Mouse (Mus musculus) adrenal gland, postnatal 14 days (tissue): Measurements from ENCODE around the gene Ccdc142. TPM values are rescaled to one million over a fixed set of nuclear protein-coding genes. Genes with fewer than 3 reads are reported as not detected.
A peak's percentile ranks its signal among the peaks of the same experiment; 100 is the strongest.

Source experiments
- DNase-seq: peaks from one replicate; pipeline ENCODE4 v3.0.0; 2021; ENCODE audit warnings: mixed read lengths
- microRNA-seq, 2 experiments: library from miRNA; unstranded; fragments of <30 nt; microRNA quantifications; one replicate each; pipeline ENCODE4 v1.2.0; 2021
- total RNA-seq: library from RNA; stranded (reverse); gene quantifications from 2 replicates; pipeline ENCODE4 v1.2.3, GENCODE M21; 2021

Ccdc142 gene
- total RNA-seq, 1 experiment from 2014 or later = 3.1 TPM

- no peak for DNase-seq
These were observed 38.6 kb downstream of the Ccdc142 start for GRCm38 (mm10) chr6:83140044-83140443.

GRCm38 (mm10) chr6:83141636-83142035 is 40.2 kb downstream of the Ccdc142 start:
- DNase-seq = peak; percentile 46

- peak; percentile 68 for DNase-seq
These were observed 40.9 kb downstream of the Ccdc142 start for GRCm38 (mm10) chr6:83142211-83142731.

- no peak for DNase-seq
These were observed 41.5 kb downstream of the Ccdc142 start for GRCm38 (mm10) chr6:83142886-83143285.

GRCm38 (mm10) chr6:83145209-83145608 is 43.8 kb downstream of the Ccdc142 start:
- DNase-seq = peak; percentile 25

GRCm38 (mm10) chr6:83145805-83146204 is 44.4 kb downstream of the Ccdc142 start:
- DNase-seq = no peak

GRCm38 (mm10) chr6:83147280-83147679 is 45.9 kb downstream of the Ccdc142 start:
- peak; percentile 72 for DNase-seq

GRCm38 (mm10) chr6:83151721-83152120 is 50.3 kb downstream of the Ccdc142 start:
- DNase-seq = no peak

GRCm38 (mm10) chr6:83153038-83153437 is 51.6 kb downstream of the Ccdc142 start:
- DNase-seq = no peak

- no peak for DNase-seq
These were observed 52.1 kb downstream of the Ccdc142 start for GRCm38 (mm10) chr6:83153485-83153884.

- DNase-seq = no peak
These were observed 54.3 kb downstream of the Ccdc142 start for GRCm38 (mm10) chr6:83155552-83156238.

GRCm38 (mm10) chr6:83156259-83156684 is 54.9 kb downstream of the Ccdc142 start, which contains the start of the genes Wdr54 and 1700003E16Rik:
Wdr54 (minus strand) TSS chr6:83156397.
1700003E16Rik (plus strand) TSS chr6:83156404.
- peak; percentile 76 for DNase-seq

Small RNAs within 50 kb of the gene (microRNA-seq; reads per million reads assigned to microRNA genes)
- 0 reads per million in 2 experiments for gene Mir3470a

Other genes starting within 250 kb of the Ccdc142 start
- gene Sema4f, start 161.8 kb upstream of the Ccdc142 start, total RNA-seq = 0.48 and 1.8 TPM in 2 replicates
- not detected in 2 replicates for gene M1ap, start 154.7 kb upstream of the Ccdc142 start, total RNA-seq
- 8.3 and 13.0 TPM in 2 replicates for gene Dok1, start 68.1 kb upstream of the Ccdc142 start, total RNA-seq
- gene Loxl3, start 67.4 kb upstream of the Ccdc142 start, total RNA-seq = 2.8 and 4.1 TPM in 2 replicates
- gene Aup1, start 47.1 kb upstream of the Ccdc142 start, total RNA-seq = 164 and 190 TPM in 2 replicates
- 50.7 and 59.3 TPM in 2 replicates for gene Htra2, start 46.3 kb upstream of the Ccdc142 start, total RNA-seq
- 2.8 TPM in 2 replicates for gene Dqx1, start 43.8 kb upstream of the Ccdc142 start, total RNA-seq
- 9.4 and 10.4 TPM in 2 replicates for gene Tlx2, start 31.3 kb upstream of the Ccdc142 start, total RNA-seq
- 29.2 and 39.8 TPM in 2 replicates for gene Pcgf1, start 23.7 kb upstream of the Ccdc142 start, total RNA-seq
- 6.4 and 9.0 TPM in 2 replicates for gene Lbx2, start 15.2 kb upstream of the Ccdc142 start, total RNA-seq
- gene Gm42688, start within 50 bp of the Ccdc142 start, total RNA-seq = 4.1 and 5.3 TPM in 2 replicates
- gene Mrpl53, start 7.4 kb downstream of the Ccdc142 start, total RNA-seq = 114 and 119 TPM in 2 replicates
- 51.1 and 56.5 TPM in 2 replicates for gene Mogs, start 13.9 kb downstream of the Ccdc142 start, total RNA-seq
- gene Wbp1, start 20.0 kb downstream of the Ccdc142 start, total RNA-seq = 64.5 and 69.3 TPM in 2 replicates
- gene Ino80b, start 23.8 kb downstream of the Ccdc142 start, total RNA-seq = 19.3 and 22.5 TPM in 2 replicates
- gene Rtkn, start 33.9 kb downstream of the Ccdc142 start, total RNA-seq = 9.1 and 13.6 TPM in 2 replicates
- gene Wdr54, start 54.8 kb downstream of the Ccdc142 start, total RNA-seq = 1.5 and 2.9 TPM in 2 replicates
- 0.33 and 0.34 TPM in 2 replicates for gene 1700003E16Rik, start 54.8 kb downstream of the Ccdc142 start, total RNA-seq
- gene Dctn1, start 64.3 kb downstream of the Ccdc142 start, total RNA-seq = 102 and 126 TPM in 2 replicates
- 0.30 and 0.98 TPM in 2 replicates for gene Slc4a5, start 118.2 kb downstream of the Ccdc142 start, total RNA-seq
- gene Mthfd2, start 224.3 kb downstream of the Ccdc142 start, total RNA-seq = 21.1 and 24.1 TPM in 2 replicates
- 75.9 and 79.9 TPM in 2 replicates for gene Mob1a, start 224.4 kb downstream of the Ccdc142 start, total RNA-seq
- 261 TPM in 2 replicates for gene Bola3, start 247.5 kb downstream of the Ccdc142 start, total RNA-seq